Mouse (Mus musculus): ENCODE results near the gene Baz1b.
"Not testable (repeated sequence)": the region's sequence is repeated elsewhere in the genome, so short reads cannot be mapped to it uniquely, and the experiment has no call there.

Gene Baz1b

GRCm38 (mm10) chr5:135180796-135181195 is 6.3 kb upstream of the Baz1b start:
- peak; percentile 63 for DNase-seq

DNA sequence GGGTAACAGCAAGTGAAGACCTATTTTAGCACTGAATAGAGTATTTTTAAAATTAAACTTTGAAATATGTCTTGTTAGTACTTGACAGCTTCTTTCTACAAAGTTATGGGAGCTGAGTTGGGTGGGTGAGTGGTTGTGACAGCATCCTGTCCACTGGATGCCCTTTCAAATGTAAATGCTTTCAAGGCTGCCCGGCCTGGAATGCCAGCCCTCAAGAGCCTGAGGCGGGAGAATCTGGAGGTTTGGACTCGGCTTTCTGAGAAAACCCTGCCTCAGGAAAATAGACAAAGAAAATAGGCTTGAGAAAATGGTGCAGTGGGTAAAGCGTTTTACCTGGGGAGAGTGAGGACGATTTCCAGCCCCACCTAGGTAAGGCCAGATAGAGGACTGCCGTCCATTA is 5.3 kb upstream of the Baz1b start:
- no peak for DNase-seq

DNA sequence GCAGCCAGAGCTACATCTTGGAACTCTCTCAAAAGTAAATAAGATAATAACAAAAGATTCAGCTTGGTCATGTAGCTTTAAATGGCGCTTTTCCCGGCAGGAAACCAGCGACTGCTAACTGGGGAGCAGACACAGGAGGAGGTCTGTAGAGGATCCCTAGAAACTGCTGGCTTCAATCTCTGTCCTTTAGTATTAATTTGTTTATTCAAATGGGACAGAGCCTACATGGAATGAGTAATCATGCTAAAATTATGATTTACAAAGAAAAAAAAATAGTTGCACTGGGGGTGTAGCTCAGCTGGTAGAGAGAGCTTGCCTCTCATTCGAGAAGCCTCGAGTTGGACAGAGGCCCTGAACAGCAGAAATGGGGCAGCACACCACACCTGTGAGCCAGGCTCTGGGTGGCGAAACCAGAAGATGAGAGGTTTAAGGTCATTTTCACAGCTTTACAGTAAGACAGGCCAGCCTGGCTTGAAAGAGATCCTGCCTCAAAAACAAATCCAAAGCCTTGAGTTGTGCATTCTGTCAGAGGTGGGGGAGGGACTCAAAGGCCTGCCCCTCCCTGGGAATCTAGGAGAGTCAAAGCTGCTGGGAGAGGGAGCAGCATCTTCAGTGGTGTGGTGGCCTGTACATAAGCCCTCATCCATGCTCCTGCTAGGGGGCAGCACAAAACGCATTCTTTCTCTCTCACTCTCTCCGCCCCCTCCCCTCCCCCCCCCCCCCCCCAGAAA is 3.8 kb upstream of the Baz1b start:
- peak; percentile 59 for DNase-seq

GRCm38 (mm10) chr5:135185016-135185415 is 2.0 kb upstream of the Baz1b start:
- peak; percentile 40 for DNase-seq

- peak; percentile 53 for DNase-seq
Observed at GRCm38 (mm10) chr5:135185596-135185995, 1.5 kb upstream of the Baz1b start.

GRCm38 (mm10) chr5:135186231-135186620 is 838 bp upstream of the Baz1b start:
- DNase-seq: no peak

DNA sequence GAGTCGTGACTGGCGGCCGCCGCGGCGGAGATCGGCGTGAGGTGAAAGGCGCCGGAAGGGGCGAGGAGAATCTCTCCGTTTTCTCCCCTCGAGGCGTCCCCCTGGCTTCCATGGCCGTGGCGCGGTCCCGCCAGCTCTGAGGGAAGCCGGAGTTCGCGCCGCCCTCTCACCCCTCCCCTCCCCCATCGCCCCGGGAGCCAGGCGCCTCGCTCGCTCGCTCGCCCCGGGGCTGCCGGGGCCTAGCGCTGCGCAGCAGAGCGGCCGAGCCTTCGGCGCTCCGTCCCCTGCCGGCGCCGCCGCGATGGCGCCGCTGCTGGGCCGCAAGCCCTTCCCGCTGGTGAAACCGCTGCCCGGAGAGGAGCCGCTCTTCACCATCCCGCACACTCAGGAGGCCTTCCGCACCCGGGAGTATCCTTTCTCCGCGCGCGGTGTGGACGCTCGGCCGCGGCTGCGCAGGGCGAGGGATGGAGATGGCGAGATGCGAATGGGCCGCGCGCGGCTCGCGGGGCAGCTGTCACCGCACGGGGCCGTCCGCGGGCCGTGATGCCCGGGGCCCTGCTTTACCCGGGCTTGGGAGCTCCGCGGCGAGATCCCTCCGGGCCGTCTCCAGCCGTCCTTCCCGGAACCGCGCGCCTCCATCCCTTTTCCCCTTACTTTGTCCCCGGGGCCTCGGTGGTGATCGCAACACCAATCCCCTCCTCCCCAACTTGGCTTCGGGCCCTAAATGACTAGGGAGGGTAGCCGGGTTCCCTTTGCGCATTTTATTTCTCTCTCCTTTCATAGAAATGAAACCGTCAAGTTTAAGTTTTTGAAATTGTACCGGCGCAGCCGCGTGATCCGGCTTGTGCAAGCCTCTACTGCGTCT is 517 bp downstream of the Baz1b start:
- DNase-seq: peak; percentile 74

GRCm38 (mm10) chr5:135188214-135188554 is 1.1 kb downstream of the Baz1b start:
- no peak for DNase-seq

DNA sequence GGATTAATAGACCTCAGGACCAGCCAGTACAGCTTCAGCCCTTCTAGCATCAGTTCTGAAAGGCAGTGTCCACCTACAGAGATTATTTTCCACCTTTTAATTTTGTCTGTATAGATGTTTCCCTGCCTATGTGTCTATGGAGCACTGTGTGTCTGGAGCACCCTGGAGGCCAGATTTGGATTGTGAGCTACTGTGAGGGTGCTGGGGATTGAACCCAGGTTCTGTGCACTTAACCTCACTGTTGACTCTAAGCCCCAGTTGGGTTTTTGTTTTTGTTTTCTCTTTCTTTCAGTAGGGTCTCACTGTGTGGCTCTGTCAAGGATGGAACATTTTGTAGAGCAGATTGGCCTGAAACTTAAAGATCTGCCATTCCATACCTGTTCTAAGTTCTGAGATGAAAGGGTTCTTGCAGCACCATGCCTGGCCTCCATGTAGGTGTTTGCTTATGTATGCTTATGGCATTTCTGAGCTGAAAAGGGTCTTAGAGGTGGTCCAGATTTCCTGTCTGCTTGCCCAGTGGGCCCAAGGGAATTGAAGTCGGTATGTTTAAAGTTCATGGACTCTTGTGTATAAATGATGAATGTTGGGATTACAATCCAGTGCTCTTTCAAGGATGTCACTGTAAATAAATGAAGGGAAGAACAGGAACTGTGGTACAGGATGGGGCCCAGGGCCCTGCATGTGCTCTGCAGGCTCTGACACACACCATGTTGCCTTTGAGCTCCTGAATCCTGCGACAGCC is 2.4 kb downstream of the Baz1b start:
- peak; percentile 25 for DNase-seq

- DNase-seq: peak; percentile 66
Observed at GRCm38 (mm10) chr5:135191620-135192019, 4.6 kb downstream of the Baz1b start.

DNA sequence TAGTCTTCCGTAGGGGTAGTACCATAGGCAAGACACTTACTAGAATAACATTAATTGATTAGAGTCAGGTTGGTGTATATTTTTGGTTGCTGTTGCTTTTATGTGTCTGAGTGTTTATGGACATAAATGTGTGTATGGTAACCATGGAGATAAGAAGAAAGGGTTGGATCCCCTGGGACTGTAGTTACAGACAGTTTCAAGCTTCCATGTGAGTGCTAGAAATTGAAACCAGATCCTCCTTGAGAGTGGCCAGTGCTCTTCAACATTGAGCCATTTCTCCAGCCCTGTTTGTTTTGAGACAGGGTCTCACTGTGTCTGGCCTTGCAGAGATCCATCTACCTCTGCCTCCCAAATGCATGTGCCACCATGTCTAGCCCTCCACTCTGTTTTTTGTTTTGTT is 5.4 kb downstream of the Baz1b start:
- no peak for DNase-seq

DNA sequence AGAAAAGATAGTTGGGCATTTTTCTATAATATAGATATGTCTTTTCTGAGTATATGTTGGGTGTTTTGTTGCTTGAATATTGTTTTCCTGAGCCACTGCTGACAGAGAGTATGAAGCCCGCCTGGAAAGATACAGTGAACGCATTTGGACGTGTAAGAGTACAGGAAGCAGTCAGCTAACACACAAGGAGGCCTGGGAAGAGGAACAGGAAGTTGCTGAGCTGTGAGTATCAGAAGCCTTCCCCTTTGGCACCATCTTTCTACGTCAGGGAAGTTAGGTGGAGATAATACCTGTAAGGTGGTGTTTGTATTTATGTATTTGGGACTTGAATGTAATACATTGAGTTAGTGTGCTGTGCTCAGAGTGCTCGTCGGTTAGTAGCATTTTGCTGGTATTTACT is 9.3 kb downstream of the Baz1b start:
- DNase-seq: no peak

- no peak for DNase-seq
Observed at GRCm38 (mm10) chr5:135202763-135203162, 15.7 kb downstream of the Baz1b start.

DNA sequence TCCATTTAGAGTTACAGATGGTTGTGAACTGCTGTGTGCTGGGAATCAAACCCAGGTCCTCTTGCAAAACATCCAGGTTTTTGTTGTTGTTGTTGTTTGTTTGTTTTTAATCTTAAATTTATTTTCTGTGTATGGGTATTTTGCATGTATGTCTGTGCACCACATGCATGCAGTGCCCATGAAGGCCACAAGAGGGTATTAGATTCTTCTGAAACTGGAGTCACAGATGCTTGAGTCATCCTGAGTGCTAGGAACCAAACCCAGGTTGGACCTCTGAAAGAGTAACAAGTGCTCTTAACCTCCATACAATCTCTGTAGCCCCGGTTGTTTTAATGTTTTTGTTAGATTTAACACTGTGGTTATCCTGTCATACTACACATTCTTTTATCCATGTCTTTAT is 21.1 kb downstream of the Baz1b start:
- DNase-seq: no peak

GRCm38 (mm10) chr5:135216871-135217270 is 29.8 kb downstream of the Baz1b start:
- peak; percentile 39 for DNase-seq

- no peak for DNase-seq
Observed at GRCm38 (mm10) chr5:135220941-135221340, 33.9 kb downstream of the Baz1b start.

DNA sequence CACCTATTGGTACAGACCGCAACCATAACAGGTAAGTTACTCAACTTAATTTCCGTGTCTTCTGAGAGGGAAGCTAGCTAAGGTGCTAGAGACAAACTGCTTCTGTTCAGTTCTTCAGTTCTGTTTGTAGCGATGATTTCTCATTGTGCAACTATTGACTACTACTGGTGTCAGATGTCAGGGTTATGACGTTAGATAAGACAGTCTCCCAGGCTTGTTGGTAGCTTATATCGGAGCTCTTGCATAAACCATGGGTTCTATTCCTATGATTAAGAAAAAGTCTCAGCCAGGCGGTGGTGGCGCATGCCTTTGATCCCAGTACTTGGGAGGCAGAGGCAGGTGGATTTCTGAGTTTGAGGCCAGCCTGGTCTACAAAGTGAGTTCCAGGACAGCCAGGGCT is 35.0 kb downstream of the Baz1b start:
- no peak for DNase-seq

DNA sequence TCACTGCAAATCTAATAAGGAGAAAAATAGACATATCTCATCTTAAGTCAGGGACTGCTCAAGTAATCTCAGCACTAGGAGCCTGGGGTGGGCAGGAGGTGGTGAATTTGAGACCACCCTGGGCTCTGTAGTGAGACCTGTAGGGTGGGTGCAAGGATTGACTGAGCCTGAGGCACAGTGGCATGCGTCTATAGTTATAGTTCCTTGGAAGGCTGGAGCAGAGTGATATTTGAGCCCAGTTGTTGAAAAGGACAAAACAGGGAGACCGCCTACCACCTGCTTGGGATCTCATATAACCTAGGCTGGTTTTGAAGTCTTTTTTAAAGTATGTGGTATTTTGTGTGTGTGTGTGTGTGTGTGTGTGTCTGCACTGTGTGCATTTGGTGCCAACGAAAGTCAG is 37.1 kb downstream of the Baz1b start:
- DNase-seq: no peak

DNA sequence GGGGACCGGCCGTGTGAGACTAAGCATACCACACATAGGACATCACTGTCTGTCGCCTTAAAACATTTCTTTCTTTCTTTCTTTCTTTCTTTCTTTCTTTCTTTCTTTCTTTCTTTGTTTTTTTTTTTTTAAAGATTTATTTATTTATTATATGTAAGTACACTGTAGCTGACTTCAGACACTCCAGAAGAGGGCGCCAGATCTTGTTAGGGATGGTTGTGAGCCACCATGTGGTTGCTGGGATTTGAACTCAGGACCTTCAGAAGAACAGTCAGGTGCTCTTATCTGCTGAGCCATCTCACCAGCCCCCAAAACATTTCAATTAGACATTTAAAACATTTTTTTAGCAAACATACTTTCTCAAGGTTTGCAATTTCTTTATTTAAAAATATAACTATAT is 38.8 kb downstream of the Baz1b start:
- not testable (repeated sequence) for DNase-seq

- DNase-seq: no peak
Observed at GRCm38 (mm10) chr5:135230186-135230585, 43.1 kb downstream of the Baz1b start.

- no peak for DNase-seq
Observed at GRCm38 (mm10) chr5:135233166-135233920, 46.3 kb downstream of the Baz1b start.

GRCm38 (mm10) chr5:135236571-135236970 is 49.5 kb downstream of the Baz1b start:
- no peak for DNase-seq

- no peak for DNase-seq
Observed at GRCm38 (mm10) chr5:135238832-135239231, 51.8 kb downstream of the Baz1b start.
